Mouse (Mus musculus) embryonic fibroblast, embryonic 13.5 days (primary cell): Measurements from ENCODE around the gene Cxcl12.

Experiments used
- CTCF ChIP-seq: IDR thresholded peaks from 2 replicates; pipeline ENCODE4 v1.5.1; 2011; ENCODE audit warnings: mild to moderate bottlenecking, control low read depth, low read length, moderate library complexity, borderline replicate concordance; ENCODE audit not compliant: insufficient read depth
- POLR2A ChIP-seq: IDR thresholded peaks from 2 replicates; pipeline ENCODE4 v1.6.1; 2011; ENCODE audit warnings: low read depth, mild to moderate bottlenecking, control low read depth, low read length, moderate library complexity

- TF ChIP-seq CTCF (no peak), POLR2A (no peak)
Measured at GRCm38 (mm10) chr6:117201859-117202258, 33.5 kb downstream of the Cxcl12 start.
